Mouse (Mus musculus) brain, adult 2 months (tissue): ENCODE results near the gene Mrpl33.
"Not testable (repeated sequence)": the region's sequence is repeated elsewhere in the genome, so short reads cannot be mapped to it uniquely, and the experiment has no call there.

Source experiments
- DNase-seq: peaks from one replicate; pipeline ENCODE4 v3.0.0; 2011; ENCODE audit warnings: low read depth, low spot score

Mrpl33 gene

GRCm38 (mm10) chr5:31596481-31597429 lies at the start of gene Mrpl33:
TSS of gene Mrpl33 (plus strand) at chr5:31596935.
- DNase-seq, result peak; percentile 77

- no peak for DNase-seq
Observed at GRCm38 (mm10) chr5:31559401-31559800, 37.3 kb upstream of the Mrpl33 start.

- no peak for DNase-seq
Observed at GRCm38 (mm10) chr5:31560352-31560751, 36.4 kb upstream of the Mrpl33 start.

DNA sequence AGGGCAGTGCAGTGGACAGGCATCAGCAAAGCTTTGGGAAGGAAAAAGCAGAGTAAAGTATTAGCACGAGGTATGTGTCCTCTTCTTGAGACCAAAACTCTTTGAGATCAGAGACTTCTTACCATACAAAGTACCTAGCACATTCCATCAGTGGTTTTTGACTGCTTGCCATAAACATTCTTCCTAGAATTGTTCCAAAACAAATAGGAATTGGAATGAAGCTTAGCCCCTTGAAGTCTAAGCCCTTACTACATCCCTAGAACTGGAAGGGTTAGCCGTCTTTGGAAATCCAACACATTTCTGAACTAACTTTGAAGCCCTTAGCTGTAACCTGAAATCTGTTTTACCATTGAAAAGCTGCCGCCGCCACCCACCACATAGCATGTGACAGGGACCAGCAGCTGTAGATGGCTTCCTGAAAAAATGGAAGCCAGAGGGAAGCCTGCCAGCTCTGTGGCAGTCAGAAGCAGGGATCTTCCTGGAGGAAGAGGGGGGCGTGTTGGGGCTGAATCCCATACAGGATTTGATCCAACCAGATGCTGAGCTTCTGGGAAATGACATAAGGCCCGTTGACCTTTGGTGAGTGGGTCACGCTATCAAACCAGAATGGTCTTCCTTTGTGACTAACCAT lies 34.6 kb upstream of the Mrpl33 start:
- DNase-seq, result peak; percentile 81

GRCm38 (mm10) chr5:31563496-31563895 lies 33.2 kb upstream of the Mrpl33 start:
- DNase-seq, result peak; percentile 92

- DNase-seq, result no peak
Observed at GRCm38 (mm10) chr5:31563905-31564304, 32.8 kb upstream of the Mrpl33 start.

DNA sequence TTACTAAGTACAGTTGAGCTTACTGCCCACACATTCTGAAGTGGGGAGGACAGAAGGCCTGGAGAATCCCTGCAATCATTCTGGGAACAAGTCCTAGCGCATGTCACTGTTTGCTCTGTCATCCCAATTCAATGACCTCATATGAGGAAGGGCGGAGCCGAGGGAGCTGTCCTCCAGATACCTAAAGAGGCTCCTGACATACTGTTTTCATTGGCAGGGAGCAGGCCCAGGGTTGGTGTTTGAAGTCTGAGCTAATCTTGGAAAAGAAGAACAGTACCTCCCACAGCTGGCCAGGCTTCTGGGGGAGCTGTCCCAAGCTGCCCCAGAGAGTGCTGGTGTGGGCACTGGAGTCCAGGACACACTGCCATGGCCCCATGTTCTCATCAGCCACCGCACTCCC lies 31.8 kb upstream of the Mrpl33 start:
- DNase-seq, result peak; percentile 61

- no peak for DNase-seq
Observed at GRCm38 (mm10) chr5:31566026-31566425, 30.7 kb upstream of the Mrpl33 start.

DNA sequence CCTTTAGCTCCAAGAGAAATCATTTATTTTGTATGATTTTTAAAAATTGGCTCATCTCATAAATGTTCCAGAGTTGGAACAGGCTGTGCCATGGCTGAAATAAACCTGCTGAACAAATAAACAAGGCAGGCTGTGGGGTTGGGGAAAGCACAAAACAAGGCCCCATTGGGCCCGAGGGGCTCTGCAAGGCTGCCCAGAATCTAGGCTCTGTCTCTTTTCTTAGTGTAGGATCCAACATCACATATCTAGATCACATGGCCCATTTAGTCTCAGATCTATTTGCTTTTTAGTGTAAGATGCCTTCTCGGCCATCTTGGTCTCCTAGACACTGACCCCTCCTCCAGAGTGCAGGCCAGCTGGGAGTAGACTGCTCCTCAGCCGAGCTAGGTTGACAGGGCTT lies 30.3 kb upstream of the Mrpl33 start:
- no peak for DNase-seq

DNA sequence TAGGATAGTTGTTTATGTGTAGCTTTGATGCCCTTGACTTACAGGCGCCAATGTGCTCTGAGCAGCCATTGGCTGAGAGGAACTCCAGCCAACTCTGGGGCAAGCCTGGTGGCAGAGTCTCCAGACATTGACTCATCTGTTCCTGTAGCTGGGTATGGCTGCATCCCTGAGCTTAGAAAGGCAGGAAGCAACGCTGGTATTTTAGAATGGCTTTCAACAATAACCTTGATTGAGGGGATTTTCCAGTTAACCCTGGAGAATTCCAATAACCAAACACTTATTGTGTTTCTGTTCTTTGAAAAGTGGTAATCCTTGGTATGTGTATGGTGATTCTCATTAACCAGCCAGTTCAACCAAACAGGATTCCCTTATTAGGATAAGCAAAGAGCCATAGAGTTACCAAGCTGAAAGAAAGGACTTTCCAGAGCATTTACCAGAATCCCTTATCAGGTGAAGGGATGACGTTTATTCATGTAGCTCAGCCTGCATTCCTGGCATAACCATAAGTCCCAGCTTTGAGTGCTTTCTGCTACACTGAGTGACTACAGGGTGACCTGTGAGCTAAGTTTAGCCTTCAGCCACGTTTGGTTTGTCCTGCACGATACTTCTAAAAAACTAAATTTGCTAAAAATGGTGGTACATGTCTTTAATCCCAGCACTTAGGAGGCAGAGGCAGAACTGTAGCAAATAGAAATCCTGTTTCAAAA lies 28.6 kb upstream of the Mrpl33 start:
- no peak for DNase-seq

GRCm38 (mm10) chr5:31571023-31571608 lies 25.6 kb upstream of the Mrpl33 start:
- DNase-seq, result peak; percentile 89

DNA sequence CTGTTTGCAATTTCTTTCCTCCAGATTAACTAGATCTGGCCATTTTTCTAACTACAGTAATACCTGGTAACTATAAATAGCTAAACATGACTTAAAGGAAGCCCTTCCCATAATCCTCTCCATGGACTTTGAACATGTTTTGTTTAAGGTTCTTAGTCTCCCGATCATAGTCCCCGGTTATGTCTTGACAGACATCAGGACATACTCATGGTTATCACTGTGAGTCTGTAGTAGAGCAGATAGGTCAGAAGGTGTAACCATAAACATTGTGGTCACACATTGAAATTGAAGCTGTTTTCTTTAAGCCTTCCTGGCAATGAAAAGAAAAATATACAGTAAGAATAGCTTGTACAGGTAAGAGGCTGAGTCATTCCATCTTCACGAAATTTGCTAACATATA lies 23.0 kb upstream of the Mrpl33 start:
- DNase-seq, result no peak

DNA sequence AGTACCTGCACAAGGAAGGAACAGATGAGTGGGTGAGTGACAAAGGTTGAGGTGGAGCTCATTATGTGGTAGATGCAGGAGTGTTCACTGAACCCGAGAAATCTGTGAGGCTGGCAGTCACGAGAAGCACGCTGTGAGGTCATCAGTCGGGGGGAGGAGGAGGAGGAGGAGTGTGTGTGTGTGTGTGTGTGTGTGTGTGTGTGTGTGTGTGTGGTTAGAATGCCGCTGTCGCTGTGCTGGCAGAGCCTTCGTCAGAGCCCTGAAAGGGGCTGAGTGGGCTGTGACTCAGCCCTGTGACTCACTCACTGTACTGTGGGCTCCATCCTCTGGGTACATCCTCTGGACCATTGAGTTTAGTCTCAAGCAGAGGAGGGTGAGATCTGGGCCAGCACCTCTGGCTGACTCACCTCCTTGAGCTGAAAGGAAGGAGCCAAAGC lies 20.2 kb upstream of the Mrpl33 start:
- DNase-seq, result peak; percentile 96

DNA sequence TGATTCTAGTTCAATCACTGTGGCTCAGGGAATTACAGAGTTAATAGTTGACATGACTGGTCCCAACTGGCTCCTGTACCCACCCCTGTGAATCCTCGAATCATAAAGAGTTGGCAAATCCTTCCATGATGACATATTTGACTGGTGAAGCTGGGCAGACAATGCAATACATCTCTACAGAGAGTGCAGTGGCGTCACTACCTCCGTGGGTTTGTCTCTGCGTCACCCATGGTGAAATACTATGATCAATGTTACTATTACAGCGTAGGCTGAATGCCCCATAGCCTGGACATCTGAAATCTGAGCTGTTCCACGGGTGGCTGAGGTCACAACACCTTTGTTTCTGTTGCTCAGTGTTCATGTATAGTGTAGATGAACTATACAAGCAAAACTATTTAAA lies 15.5 kb upstream of the Mrpl33 start:
- no peak for DNase-seq

- DNase-seq, result no peak
Observed at GRCm38 (mm10) chr5:31581932-31582331, 14.8 kb upstream of the Mrpl33 start.

DNA sequence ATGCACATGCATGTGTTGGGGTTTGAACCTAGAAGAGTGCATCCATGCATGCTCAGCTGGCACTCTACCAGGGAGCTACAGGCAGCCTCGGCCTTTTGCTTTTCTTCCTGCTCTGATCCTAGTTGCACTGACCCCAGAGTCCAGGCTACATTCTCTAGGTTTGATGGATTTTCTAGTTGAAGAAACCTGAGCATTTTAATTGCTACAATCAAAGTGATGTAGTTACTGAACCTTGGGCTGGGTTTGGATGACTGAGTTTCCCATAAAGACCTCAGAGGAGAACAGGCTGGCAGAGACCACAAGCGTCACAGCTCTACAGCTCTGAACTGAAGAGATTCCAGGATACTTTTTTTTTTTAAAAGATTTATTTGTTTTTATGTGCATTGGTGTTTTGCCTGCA lies 13.5 kb upstream of the Mrpl33 start:
- DNase-seq, result no peak

DNA sequence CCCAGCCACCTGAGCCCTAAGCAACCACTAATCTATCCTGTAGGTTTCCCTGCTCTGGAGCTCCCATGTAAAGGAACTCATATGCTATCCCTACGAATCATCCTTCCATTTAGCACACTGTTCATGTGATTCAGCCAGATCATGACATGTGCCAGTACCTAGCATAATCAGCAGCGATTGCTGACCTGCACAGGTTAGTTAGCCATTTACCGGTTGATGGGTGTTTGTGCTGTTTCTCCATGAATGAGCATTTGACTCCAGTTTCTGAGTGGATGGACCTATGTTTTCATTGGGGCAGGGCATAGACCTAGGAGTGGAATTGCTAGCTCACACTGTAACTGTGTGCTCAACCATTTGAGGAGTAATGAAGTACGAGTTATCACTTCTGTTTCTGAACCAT lies 11.2 kb upstream of the Mrpl33 start:
- DNase-seq, result no peak

DNA sequence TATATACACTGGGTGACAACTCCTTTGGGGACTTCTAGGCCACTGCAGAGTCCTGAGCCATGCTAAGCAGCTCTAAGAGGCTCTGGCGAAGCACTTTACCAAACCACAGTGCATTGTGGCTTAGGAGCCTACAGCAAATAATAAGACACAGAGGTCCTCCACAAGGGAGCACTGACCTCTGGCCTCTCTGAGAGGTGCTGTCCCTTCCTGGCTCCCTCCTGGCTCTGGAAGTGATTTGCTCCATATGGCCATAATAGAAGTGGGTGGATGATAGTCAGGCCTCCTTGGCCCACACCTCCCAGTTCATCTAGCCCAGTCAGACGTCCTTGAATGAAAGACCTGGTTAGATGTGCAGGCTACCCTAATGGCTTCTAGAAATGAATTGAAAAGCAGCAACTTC lies 8.7 kb upstream of the Mrpl33 start:
- no peak for DNase-seq

- DNase-seq, result not testable (repeated sequence)
Observed at GRCm38 (mm10) chr5:31588672-31589071, 8.1 kb upstream of the Mrpl33 start.

- DNase-seq, result peak; percentile 80
Observed at GRCm38 (mm10) chr5:31589711-31590319, 6.9 kb upstream of the Mrpl33 start.

GRCm38 (mm10) chr5:31591122-31591521 lies 5.6 kb upstream of the Mrpl33 start:
- DNase-seq, result peak; percentile 83
